Mouse (Mus musculus) hindbrain, embryonic 10.5 days (tissue): ENCODE measurements around the gene Sp140. TPM values are rescaled to one million over a fixed set of nuclear protein-coding genes. Genes with fewer than 3 reads are reported as not detected.
"Not testable (repeated sequence)": the region's sequence is repeated elsewhere in the genome, so short reads cannot be mapped to it uniquely, and the experiment has no call there.

Experiments
- DNase-seq: peaks from one replicate; pipeline ENCODE4 v3.0.0-alpha.2; 2017; ENCODE audit warnings: low spot score
- H3K27ac ChIP-seq: fragments of 300-500 bp; sonication (generic); 2 replicates; pipeline ENCODE4 v1.5.1; 2016; ENCODE audit warnings: mild to moderate bottlenecking, moderate library complexity
- H3K27me3 ChIP-seq: fragments of 300-500 bp; sonication (generic); 2 replicates; pipeline ENCODE4 v1.6.1; 2016; ENCODE audit warnings: mild to moderate bottlenecking; ENCODE audit not compliant: poor library complexity, insufficient read depth, severe bottlenecking
- H3K36me3 ChIP-seq: fragments of 300-500 bp; sonication (generic); 2 replicates; pipeline ENCODE4 v1.6.1; 2016; ENCODE audit warnings: mild to moderate bottlenecking, moderate library complexity
- H3K4me1 ChIP-seq: fragments of 300-500 bp; sonication (generic); replicated peaks from 2 replicates; pipeline ENCODE4 v1.6.1; 2016; ENCODE audit warnings: mild to moderate bottlenecking
- H3K4me3 ChIP-seq: fragments of 300-500 bp; sonication (generic); 2 replicates; pipeline ENCODE4 v1.5.1; 2016; ENCODE audit warnings: mild to moderate bottlenecking, moderate library complexity
- H3K9me3 ChIP-seq: fragments of 300-500 bp; sonication (generic); 2 replicates; pipeline ENCODE4 v1.6.1; 2016; ENCODE audit warnings: mild to moderate bottlenecking, moderate library complexity
- WGBS: fragments of 180-500 bp; shearing (Covaris S2); methylation state at CpG from one replicate; pipeline ENCODE4 v1.1.7; 2016; 5-methylcytosine and 5-hydroxymethylcytosine counted together
- polyA plus RNA-seq: library from polyadenylated mRNA; unstranded; fragments of >200 nt; fragmentation: Nextera tagmentation; extraction: Ambion mirVana; gene quantifications from 2 replicates; pipeline ENCODE4 v1.2.1, GENCODE M21; 2016

Gene Sp140
- polyA plus RNA-seq, 1 experiment from 2014 or later = 1.1 TPM

DNA sequence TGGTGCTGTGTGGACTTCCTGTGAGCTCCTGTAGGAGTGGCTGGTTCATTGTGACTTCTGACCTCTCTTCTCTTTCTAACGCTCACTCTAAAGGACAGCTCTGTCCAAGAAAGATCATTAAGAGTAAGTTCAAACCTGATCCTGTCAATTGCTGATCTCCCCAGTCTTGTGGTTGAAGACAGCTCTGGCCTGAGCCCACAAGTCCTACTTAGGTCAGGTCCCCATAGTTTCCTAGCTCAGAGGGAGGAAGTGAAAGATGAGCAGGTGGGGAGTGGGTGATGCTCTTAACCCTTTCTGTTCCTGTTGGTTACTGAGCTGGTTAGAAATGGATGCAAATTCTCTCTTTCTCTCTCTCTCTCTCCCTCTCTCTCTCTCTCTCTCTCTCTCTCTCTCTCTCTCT is 4.2 kb downstream of the Sp140 start:
- not testable (repeated sequence) for H3K4me3 ChIP-seq, DNase-seq, H3K9me3 ChIP-seq, H3K4me1 ChIP-seq, H3K36me3 ChIP-seq, H3K27ac ChIP-seq, H3K27me3 ChIP-seq
- 100% methylated on average over 1 of the region's 1 CpGs for WGBS

DNA sequence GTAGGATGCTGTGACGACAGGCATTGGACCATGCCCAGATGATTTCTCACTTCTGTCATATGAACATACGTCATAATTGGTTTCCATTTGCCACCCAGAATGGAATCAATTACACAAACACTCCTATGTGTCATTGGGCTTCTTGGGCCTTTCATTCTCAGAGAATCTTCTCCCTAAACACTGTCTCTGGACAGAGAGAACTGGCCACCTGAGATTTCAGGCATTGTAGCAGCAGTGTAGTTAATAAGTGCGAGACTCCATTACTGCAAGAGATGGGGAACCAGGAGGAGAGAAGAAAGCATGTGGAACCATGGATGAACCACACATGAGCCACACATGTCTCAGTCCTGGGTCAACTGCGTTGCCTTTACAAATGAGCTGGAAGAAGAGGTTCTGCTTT is 8.2 kb downstream of the Sp140 start:
- not testable (repeated sequence) for H3K27me3 ChIP-seq, H3K9me3 ChIP-seq
- 85% methylated on average over 3 of the region's 4 CpGs for WGBS

DNA sequence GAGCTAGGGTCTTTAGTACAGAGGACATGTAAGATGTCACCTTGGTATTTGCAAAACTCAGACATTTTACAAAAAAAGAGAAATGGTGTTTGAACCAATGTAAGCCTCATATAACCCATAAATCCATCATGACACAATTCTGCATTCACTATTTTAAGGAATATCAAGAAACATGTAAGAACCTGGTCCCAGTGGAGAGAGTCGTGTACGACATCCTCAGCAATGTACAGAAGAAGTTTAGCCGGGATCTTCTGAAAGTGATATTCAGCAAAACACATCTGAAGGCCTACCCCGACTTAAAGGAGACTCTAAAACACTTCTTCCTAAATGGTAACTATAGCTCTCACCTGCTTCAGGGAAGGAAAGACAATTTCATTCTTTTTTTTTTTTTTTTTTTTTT is 10.4 kb downstream of the Sp140 start:
- H3K36me3 ChIP-seq, H3K4me1 ChIP-seq: not testable (repeated sequence)
- no CpG with 5 or more reads among the region's 4 CpGs for WGBS

More for the DNA sequence above, 8.2 kb downstream of the Sp140 start:
- H3K36me3 ChIP-seq, H3K4me1 ChIP-seq, H3K27ac ChIP-seq, DNase-seq, H3K4me3 ChIP-seq: not testable (repeated sequence)

DNA sequence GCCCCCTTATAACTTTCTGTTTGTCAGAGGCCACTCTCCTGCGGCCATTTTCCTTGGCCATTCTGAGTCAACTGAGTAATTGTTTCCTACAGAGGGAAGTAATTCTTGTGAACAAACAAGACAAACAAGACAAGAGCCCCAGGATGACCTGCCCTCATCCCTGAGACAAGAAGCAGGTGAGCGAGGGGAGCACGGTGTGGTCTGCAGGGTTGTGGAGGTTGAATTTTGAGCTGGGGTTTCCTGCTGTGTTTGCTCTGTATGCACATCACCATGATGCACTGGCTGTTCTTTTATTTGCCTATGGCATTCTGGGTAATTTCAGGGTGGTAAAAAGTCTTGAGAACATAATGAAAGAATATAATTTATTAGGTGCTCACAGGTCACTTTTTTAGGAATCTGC is 14.9 kb downstream of the Sp140 start:
- WGBS = 88% methylated on average over 3 of the region's 3 CpGs

More for the DNA sequence above, 10.4 kb downstream of the Sp140 start:
- H3K9me3 ChIP-seq, H3K27me3 ChIP-seq, DNase-seq, H3K27ac ChIP-seq, H3K4me3 ChIP-seq: not testable (repeated sequence)

DNA sequence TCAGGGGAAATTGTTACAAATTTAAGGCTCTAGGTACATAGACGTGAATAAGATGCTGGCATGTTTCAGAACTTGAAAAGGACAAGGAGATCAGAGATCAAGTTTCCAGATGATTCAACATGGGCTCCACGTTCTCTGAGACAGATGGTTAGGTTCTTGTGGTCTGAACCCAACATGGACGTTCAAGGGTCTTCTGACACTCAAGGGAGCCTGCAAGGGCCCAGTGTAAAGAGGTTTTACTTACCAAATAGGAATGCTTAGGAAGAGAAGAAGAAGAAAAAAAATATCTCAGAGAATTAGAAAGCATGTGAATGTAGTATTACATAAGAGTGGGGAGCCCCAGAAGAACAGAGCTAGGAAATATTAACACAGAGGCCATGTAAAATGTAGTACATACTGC is 15.6 kb downstream of the Sp140 start:
- H3K4me3 ChIP-seq, H3K27ac ChIP-seq, H3K36me3 ChIP-seq, H3K27me3 ChIP-seq, H3K9me3 ChIP-seq, H3K4me1 ChIP-seq, DNase-seq: not testable (repeated sequence)
- 60% methylated on average over 3 of the region's 3 CpGs for WGBS

More for the DNA sequence above, 14.9 kb downstream of the Sp140 start:
- H3K9me3 ChIP-seq, H3K27me3 ChIP-seq, DNase-seq, H3K27ac ChIP-seq, H3K36me3 ChIP-seq, H3K4me3 ChIP-seq, H3K4me1 ChIP-seq: not testable (repeated sequence)

DNA sequence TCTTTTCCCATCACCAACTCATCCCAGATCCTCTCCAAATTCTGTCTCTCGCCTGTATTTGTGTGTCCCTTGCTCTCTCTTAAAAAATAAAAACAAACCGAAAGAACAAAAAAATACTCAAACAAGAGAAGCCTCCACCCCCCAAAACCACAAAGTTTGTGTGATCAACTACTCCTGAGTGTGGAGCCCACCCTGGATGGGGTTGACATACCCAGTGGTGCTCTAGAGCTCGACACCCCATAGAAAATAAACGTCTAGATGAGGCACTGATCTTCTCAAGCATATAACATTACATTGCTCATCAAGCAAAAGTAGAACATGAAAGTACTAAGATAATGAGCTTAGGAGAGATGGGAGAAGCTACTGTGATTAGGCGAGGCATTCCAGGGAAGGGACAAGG is 17.0 kb downstream of the Sp140 start:
- not testable (repeated sequence) for H3K36me3 ChIP-seq, H3K4me1 ChIP-seq, DNase-seq, H3K9me3 ChIP-seq, H3K27me3 ChIP-seq, H3K27ac ChIP-seq, H3K4me3 ChIP-seq
- 64% methylated on average over 4 of the region's 5 CpGs for WGBS

DNA sequence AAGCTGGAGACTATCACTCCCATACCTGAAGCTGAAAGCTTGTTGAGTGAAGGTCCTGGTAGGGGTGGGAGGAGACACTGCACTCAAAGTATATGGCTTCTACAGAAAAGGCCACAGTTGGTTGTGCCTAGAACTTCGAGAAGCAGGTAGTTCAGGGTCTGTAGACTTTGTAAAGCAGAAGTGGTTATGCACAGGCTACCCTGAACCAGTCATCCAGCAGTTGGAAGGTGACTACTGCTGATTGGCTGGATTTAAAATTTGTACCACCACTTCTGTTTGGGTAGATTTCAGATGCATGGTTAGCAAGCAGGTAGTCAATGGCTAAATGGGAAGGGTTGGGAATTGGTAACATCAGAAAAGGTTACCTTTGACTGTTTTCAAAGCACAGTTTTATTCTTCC is 18.5 kb downstream of the Sp140 start:
- not testable (repeated sequence) for DNase-seq, H3K9me3 ChIP-seq, H3K4me3 ChIP-seq, H3K27me3 ChIP-seq, H3K4me1 ChIP-seq, H3K27ac ChIP-seq, H3K36me3 ChIP-seq
- WGBS = 55% methylated on average over 1 of the region's 1 CpGs

DNA sequence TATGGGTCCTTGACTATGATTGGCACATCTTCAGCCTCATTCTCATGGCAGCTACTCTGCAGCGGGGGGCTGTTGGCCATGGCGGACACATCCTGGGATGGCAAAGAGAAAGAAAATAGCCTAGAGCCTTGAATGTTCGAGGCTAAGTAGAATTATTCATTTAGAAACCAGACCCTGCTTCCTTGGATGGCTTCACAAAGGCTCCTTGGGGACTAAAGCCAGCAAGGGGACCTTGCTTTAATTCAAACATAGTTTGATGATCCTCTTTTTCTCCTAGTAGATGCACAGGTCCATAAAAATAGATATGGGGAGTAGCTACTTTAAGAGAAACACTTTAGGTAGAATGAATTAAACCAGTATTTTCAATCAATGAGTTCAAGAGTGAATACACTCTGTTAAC is 36.8 kb downstream of the Sp140 start:
- not testable (repeated sequence) for H3K4me3 ChIP-seq, H3K27me3 ChIP-seq, DNase-seq, H3K36me3 ChIP-seq, H3K4me1 ChIP-seq, H3K27ac ChIP-seq
- WGBS = 59% methylated on average over 3 of the region's 3 CpGs
- H3K9me3 ChIP-seq = peaks cover 12% of the 10 kb centered on the region

DNA sequence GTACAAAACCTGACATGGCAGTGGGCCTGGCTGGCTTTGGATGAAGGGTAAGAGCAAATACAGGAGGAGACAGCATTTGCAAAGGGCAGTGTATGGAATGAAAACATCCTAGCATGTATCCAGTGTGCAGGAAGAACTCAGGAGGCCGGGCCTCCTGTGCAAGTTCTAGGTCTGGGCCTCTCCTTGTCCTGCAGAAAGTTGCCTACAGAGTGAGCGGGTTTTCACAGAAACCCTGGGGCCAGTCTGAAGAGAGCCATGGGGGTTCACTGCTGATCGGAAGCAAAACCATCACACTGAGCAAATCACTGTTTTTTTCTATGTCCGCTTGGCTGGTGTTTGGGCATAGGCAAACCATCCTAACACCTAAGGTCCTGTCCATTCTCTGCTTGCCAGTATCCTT is 38.0 kb downstream of the Sp140 start:
- H3K27ac ChIP-seq, H3K36me3 ChIP-seq, DNase-seq, H3K4me1 ChIP-seq, H3K4me3 ChIP-seq, H3K27me3 ChIP-seq: not testable (repeated sequence)
- WGBS = 84% methylated on average over 4 of the region's 4 CpGs
- peaks cover 12% of the 10 kb centered on the region for H3K9me3 ChIP-seq

DNA sequence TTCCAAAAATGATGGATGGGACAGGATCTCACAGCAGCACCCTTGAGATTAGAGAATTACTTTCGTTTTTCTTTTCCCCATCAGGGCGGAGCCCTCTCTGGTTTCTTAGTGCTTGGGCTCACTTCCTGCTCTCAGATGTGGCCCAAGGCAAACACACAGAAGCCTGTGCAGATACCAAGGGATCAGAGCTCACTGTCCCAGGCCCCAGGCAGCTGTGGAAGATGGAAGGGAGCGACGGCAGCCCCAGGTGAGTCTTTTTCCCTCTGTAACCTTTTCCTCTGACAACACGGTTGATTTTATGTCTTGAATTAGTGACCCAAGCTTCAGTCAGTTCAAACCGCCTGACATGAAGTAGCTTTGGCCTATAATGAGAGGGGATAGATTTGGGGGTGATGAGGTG is 49.7 kb downstream of the Sp140 start, which contains the start of gene Sp100:
Sp100 (plus strand) TSS at position 108 of the 400 bp plus-strand sequence.
- DNase-seq = not testable (repeated sequence)

DNA sequence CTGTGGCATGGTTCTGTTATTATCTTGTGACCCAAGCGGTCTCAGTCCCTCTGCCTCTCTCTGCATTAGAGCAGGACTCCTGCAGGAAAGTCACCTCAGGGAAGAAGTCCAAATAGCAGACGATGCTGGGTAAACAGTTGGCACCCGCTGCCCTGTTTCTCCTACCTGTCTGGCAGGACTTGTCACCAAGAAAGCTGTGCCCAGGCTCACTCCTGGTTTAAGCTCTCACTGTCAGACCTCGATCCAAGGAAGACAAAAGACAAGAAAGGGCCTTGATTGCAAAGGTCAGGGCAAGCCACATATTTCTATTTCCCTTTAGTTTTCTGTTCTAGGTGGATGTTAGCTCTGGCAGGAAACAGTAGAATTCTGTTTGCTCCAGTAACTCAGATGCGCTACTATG is 50.3 kb downstream of the Sp140 start:
- not testable (repeated sequence) for H3K4me3 ChIP-seq, H3K4me1 ChIP-seq, H3K27me3 ChIP-seq, H3K9me3 ChIP-seq, H3K36me3 ChIP-seq, DNase-seq, H3K27ac ChIP-seq
- 76% methylated on average over 4 of the region's 5 CpGs for WGBS

More for the DNA sequence above, 49.7 kb downstream of the Sp140 start, which contains the start of gene Sp100:
- not testable (repeated sequence) for H3K27ac ChIP-seq, H3K9me3 ChIP-seq, H3K4me1 ChIP-seq, H3K4me3 ChIP-seq, H3K36me3 ChIP-seq, H3K27me3 ChIP-seq
- WGBS = 75% methylated on average over 6 of the region's 6 CpGs

DNA sequence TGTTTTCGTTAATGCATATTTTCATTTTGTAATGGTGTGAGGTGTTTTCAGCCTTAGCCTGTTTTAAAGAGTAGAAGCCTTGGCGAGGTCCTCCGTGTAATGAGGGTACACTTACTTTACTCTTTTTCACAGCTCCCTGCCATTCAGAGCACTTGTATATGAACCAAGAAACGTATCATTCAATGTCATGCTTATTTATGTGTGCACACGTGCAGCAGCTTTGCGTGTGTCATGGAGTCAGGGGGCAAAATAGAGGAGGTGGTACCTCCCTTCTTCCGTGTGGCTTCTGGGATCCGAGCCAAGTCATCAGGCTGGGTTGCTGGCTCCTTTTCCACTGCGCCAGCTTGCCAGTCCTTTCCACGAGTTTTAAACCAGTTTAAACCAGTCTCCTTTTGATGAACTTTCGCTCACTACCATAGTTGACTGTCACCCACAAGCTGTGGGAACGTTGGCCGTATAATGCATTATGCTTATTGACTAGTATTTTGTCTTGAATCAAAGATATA is 51.6 kb downstream of the Sp140 start:
- WGBS = 86% methylated on average over 13 of the region's 13 CpGs
- not testable (repeated sequence) for H3K4me3 ChIP-seq, H3K4me1 ChIP-seq, H3K27me3 ChIP-seq, H3K27ac ChIP-seq, H3K9me3 ChIP-seq, H3K36me3 ChIP-seq, DNase-seq

DNA sequence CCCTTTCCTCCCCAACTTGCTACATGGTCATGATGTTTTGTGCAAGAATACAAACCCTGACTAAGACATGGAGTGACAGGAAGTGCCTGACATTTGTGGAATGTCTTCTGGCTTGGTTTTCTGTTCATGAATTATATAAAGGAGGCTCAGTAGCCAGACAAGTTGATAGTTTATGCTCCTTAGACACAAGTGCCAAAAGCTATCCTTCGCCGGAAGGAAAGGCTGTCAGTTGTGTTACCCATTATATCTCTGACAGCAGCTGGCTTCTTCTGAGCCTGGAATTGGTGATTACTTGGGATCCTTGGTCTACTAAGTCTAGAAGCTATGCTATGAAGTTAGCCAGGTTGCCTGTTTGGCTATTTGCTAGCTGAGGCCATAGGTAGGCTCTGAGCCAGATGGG is 57.0 kb downstream of the Sp140 start:
- not testable (repeated sequence) for H3K9me3 ChIP-seq, H3K27me3 ChIP-seq, H3K4me1 ChIP-seq, H3K36me3 ChIP-seq, H3K4me3 ChIP-seq, H3K27ac ChIP-seq, DNase-seq
- 95% methylated on average over 2 of the region's 2 CpGs for WGBS

DNA sequence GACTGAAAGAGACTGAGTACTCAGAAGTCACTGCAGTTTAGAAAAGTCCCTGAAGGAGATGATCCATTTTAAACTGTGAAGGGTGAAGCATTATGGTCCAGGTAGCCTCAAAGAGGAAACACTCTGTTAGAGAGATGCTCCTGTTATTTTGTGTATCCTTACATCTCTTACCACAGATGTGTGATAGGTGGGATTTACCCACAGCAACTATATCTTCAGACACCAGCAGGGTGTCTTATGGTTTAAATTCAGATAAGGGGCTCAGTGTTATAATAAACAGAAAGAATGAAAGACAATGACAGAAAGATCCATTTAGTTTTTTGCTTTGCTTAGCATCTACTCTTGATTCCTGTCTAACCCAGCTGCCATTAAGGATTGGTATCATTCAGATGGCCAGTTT is 64.1 kb downstream of the Sp140 start:
- Histone ChIP-seq H3K9me3 (peaks cover 12% of the 10 kb centered on the region; the same call in 1 of the 2 replicates), H3K4me1 (no peaks in the 10 kb centered on the region), H3K36me3 (no peaks in the 10 kb centered on the region), H3K4me3 (no peak overlapping the region), H3K27ac (no peak overlapping the region), H3K27me3 (no peaks in the 10 kb centered on the region)
- no peak for DNase-seq
